Mouse (Mus musculus): Measurements from ENCODE around the gene Tceal5.

Gene Tceal5

GRCm38 (mm10) chrX:136172118-136172551, 31.5 kb downstream of the Tceal5 start, which contains the start of gene Tceal8:
Gene Tceal8 (minus strand): TSS chrX:136172342.
- in situ Hi-C loops (cut with MboI, MseI): no loop called here

GRCm38 (mm10) chrX:136171189-136172117, 32.2 kb downstream of the Tceal5 start:
- in situ Hi-C loops (cut with MboI, MseI): no loop called here

GRCm38 (mm10) chrX:136170625-136171024, 33.1 kb downstream of the Tceal5 start:
- in situ Hi-C loops (cut with MboI, MseI): no loop called here

Measured in T-helper 17 cell (primary cell).